Mouse (Mus musculus) cerebellum, adult 8-10 months (tissue): ENCODE measurements around the gene Rassf5.
"Not testable (repeated sequence)": the region's sequence is repeated elsewhere in the genome, so short reads cannot be mapped to it uniquely, and the experiment has no call there.

Experiments
- DNase-seq: peaks from one replicate; pipeline ENCODE4 v3.0.0; 2022

The Rassf5 gene

GRCm38 (mm10) chr1:131252516-131253250 lies 7.6 kb upstream of the Rassf5 start:
- not testable (repeated sequence) for DNase-seq

- DNase-seq, result peak; percentile 54
Measured at GRCm38 (mm10) chr1:131246433-131247395, 1.7 kb upstream of the Rassf5 start.

- peak; percentile 57 for DNase-seq
Measured at GRCm38 (mm10) chr1:131245926-131246325, 868 bp upstream of the Rassf5 start.

GRCm38 (mm10) chr1:131244536-131245088 lies 446 bp downstream of the Rassf5 start:
- peak; percentile 61 for DNase-seq

- no peak for DNase-seq
Measured at GRCm38 (mm10) chr1:131242956-131243355, 2.1 kb downstream of the Rassf5 start.

GRCm38 (mm10) chr1:131239576-131240193 lies 5.4 kb downstream of the Rassf5 start:
- peak; percentile 43 for DNase-seq

GRCm38 (mm10) chr1:131238931-131239381 lies 6.1 kb downstream of the Rassf5 start:
- DNase-seq, result peak; percentile 60

- DNase-seq, result no peak
Measured at GRCm38 (mm10) chr1:131236077-131236476, 9.0 kb downstream of the Rassf5 start.

GRCm38 (mm10) chr1:131233527-131233926 lies 11.5 kb downstream of the Rassf5 start:
- DNase-seq, result no peak

- no peak for DNase-seq
Measured at GRCm38 (mm10) chr1:131228659-131229058, 16.4 kb downstream of the Rassf5 start.

GRCm38 (mm10) chr1:131228225-131228624 lies 16.8 kb downstream of the Rassf5 start:
- DNase-seq, result no peak

- no peak for DNase-seq
Measured at GRCm38 (mm10) chr1:131224848-131225471, 20.1 kb downstream of the Rassf5 start.

GRCm38 (mm10) chr1:131223345-131223744 lies 21.7 kb downstream of the Rassf5 start:
- no peak for DNase-seq

GRCm38 (mm10) chr1:131221822-131222590 lies 23.1 kb downstream of the Rassf5 start:
- no peak for DNase-seq

- DNase-seq, result no peak
Measured at GRCm38 (mm10) chr1:131218933-131219332, 26.1 kb downstream of the Rassf5 start.

- no peak for DNase-seq
Measured at GRCm38 (mm10) chr1:131213361-131213760, 31.7 kb downstream of the Rassf5 start.

- no peak for DNase-seq
Measured at GRCm38 (mm10) chr1:131212956-131213355, 32.1 kb downstream of the Rassf5 start.

GRCm38 (mm10) chr1:131211655-131212054 lies 33.4 kb downstream of the Rassf5 start:
- DNase-seq, result no peak

- peak; percentile 30 for DNase-seq
Measured at GRCm38 (mm10) chr1:131209971-131210426, 35.1 kb downstream of the Rassf5 start.

- no peak for DNase-seq
Measured at GRCm38 (mm10) chr1:131208800-131209199, 36.3 kb downstream of the Rassf5 start.

- DNase-seq, result no peak
Measured at GRCm38 (mm10) chr1:131208081-131208480, 37.0 kb downstream of the Rassf5 start.
